Mouse (Mus musculus): Measurements from ENCODE around the gene Prex1. TPM values are rescaled to one million over a fixed set of nuclear protein-coding genes. Genes with fewer than 3 reads are reported as not detected.

Prex1 gene
- polyA plus RNA-seq, 1 experiment, result 20.1 TPM

- no peak overlapping the region for H3K4me3 ChIP-seq (ENCODE audit: low read depth, low read length)
- H3K4me1 ChIP-seq (ENCODE audit: control insufficient read depth, insufficient read depth, insufficient read length, low read length), result 0 out of 2 replicates have a peak, but pooled peaks cover 2% of the 10 kb centered on the region
- 79% methylated on average over 23 of the region's 23 CpGs for WGBS
- no peak for TF ChIP-seq CTCF (IDR thresholded peaks at IDR 0.05; ENCODE audit: extremely low read depth, insufficient read length, insufficient replicate concordance, low read depth, low read length)
- TF ChIP-seq POLR2A (IDR thresholded peaks at IDR 0.05; ENCODE audit: low read depth, low read length), result no peak
- no peaks in the 10 kb centered on the region for H3K36me3 ChIP-seq (ENCODE audit: control insufficient read depth, insufficient read depth, low read length)
- H3K27ac ChIP-seq (ENCODE audit: insufficient read depth, low read depth, low read length), result no peak overlapping the region; the same call in 1 of the 2 replicates
- H3K27me3 ChIP-seq (ENCODE audit: control insufficient read depth, insufficient read depth, low read length), result no peaks in the 10 kb centered on the region
Observed at GRCm38 (mm10) chr2:166701248-166702112, 12.2 kb downstream of the Prex1 start.

DNA sequence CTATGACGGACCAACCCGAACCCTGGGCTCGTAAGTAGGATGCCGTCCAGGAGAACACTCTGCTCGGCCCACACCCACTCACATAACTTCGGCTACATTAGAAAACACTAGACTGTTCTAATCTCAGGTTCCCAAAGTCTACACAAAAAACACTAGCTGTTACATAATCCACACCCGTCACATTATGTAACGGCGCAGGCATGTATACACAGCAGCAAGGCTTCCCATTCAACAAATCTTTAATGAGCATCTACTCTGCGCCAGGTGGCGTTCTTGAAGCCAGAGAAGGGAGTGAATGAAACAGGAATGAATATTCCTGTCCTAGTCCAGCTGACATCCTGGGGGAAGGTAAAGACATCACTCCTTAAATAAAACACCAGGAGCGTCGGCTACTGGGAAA, 12.9 kb downstream of the Prex1 start:
- WGBS, result 67% methylated on average over 13 of the region's 13 CpGs
- H3K27me3 ChIP-seq (ENCODE audit: control insufficient read depth, insufficient read depth, low read length), result no peaks in the 10 kb centered on the region
- no peaks in the 10 kb centered on the region for H3K36me3 ChIP-seq (ENCODE audit: control insufficient read depth, insufficient read depth, low read length)
- H3K4me3 ChIP-seq (ENCODE audit: low read depth, low read length), result no peak overlapping the region
- H3K27ac ChIP-seq (ENCODE audit: insufficient read depth, low read depth, low read length), result no peak overlapping the region
- 0 out of 2 replicates have a peak, but pooled peaks cover 2% of the 10 kb centered on the region for H3K4me1 ChIP-seq (ENCODE audit: control insufficient read depth, insufficient read depth, insufficient read length, low read length)
- no peak for TF ChIP-seq CTCF (IDR thresholded peaks at IDR 0.05; ENCODE audit: extremely low read depth, insufficient read length, insufficient replicate concordance, low read depth, low read length)
- TF ChIP-seq POLR2A (IDR thresholded peaks at IDR 0.05; ENCODE audit: low read depth, low read length), result no peak

GRCm38 (mm10) chr2:166700116-166700515, 13.5 kb downstream of the Prex1 start:
- Histone ChIP-seq H3K36me3 (ENCODE audit: control insufficient read depth, insufficient read depth, low read length) (no peaks in the 10 kb centered on the region), H3K27me3 (ENCODE audit: control insufficient read depth, insufficient read depth, low read length) (no peaks in the 10 kb centered on the region), H3K27ac (ENCODE audit: insufficient read depth, low read depth, low read length) (no peak overlapping the region), H3K4me1 (ENCODE audit: control insufficient read depth, insufficient read depth, insufficient read length, low read length) (0 out of 2 replicates have a peak, but pooled peaks cover 2% of the 10 kb centered on the region), H3K4me3 (ENCODE audit: low read depth, low read length) (no peak overlapping the region)
- TF ChIP-seq POLR2A (IDR thresholded peaks at IDR 0.05; ENCODE audit: low read depth, low read length), result no peak
- TF ChIP-seq CTCF (IDR thresholded peaks at IDR 0.05; ENCODE audit: extremely low read depth, insufficient read length, insufficient replicate concordance, low read depth, low read length), result no peak
- 38% methylated on average over 8 of the region's 8 CpGs for WGBS

DNA sequence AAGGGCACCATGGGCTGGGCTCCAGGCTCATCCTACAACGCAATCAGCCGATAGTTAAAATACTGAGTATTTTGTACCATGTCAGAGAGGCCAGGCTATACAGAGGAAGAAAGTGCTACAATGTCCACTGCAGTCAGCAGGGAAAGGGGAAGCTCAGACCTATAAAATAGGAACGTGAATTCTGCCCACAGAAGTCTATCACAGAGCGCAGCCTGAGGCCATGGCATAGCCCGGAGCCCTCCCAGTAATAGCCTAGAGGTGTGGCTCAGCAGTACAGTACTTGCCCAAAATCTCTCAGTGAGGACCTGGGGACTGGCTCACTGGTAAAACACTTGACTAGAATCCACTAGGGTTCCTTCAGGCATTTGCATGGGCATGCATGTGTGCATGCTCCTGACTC, 14.1 kb downstream of the Prex1 start:
- Histone ChIP-seq H3K4me1 (ENCODE audit: control insufficient read depth, insufficient read depth, insufficient read length, low read length) (0 out of 2 replicates have a peak, but pooled peaks cover 2% of the 10 kb centered on the region), H3K27me3 (ENCODE audit: control insufficient read depth, insufficient read depth, low read length) (no peaks in the 10 kb centered on the region), H3K27ac (ENCODE audit: insufficient read depth, low read depth, low read length) (no peak overlapping the region), H3K36me3 (ENCODE audit: control insufficient read depth, insufficient read depth, low read length) (no peaks in the 10 kb centered on the region), H3K4me3 (ENCODE audit: low read depth, low read length) (no peak overlapping the region)
- TF ChIP-seq POLR2A (IDR thresholded peaks at IDR 0.05; ENCODE audit: low read depth, low read length) (no peak), CTCF (IDR thresholded peaks at IDR 0.05; ENCODE audit: extremely low read depth, insufficient read length, insufficient replicate concordance, low read depth, low read length) (no peak)
- 86% methylated on average over 5 of the region's 5 CpGs for WGBS

- WGBS, result 90% methylated on average over 2 of the region's 2 CpGs
- Histone ChIP-seq H3K36me3 (ENCODE audit: control insufficient read depth, insufficient read depth, low read length) (no peaks in the 10 kb centered on the region), H3K4me1 (ENCODE audit: control insufficient read depth, insufficient read depth, insufficient read length, low read length) (0 out of 2 replicates have a peak, but pooled peaks cover 2% of the 10 kb centered on the region), H3K4me3 (ENCODE audit: low read depth, low read length) (no peak overlapping the region), H3K27me3 (ENCODE audit: control insufficient read depth, insufficient read depth, low read length) (no peaks in the 10 kb centered on the region), H3K27ac (ENCODE audit: insufficient read depth, low read depth, low read length) (no peak overlapping the region)
- no peak for TF ChIP-seq CTCF (IDR thresholded peaks at IDR 0.05; ENCODE audit: extremely low read depth, insufficient read length, insufficient replicate concordance, low read depth, low read length)
- TF ChIP-seq POLR2A (IDR thresholded peaks at IDR 0.05; ENCODE audit: low read depth, low read length), result no peak
Observed at GRCm38 (mm10) chr2:166694616-166695015, 19.0 kb downstream of the Prex1 start.

GRCm38 (mm10) chr2:166693394-166693793, 20.2 kb downstream of the Prex1 start:
- H3K4me1 ChIP-seq (ENCODE audit: control insufficient read depth, insufficient read depth, insufficient read length, low read length), result 0 out of 2 replicates have a peak, but pooled peaks cover 2% of the 10 kb centered on the region
- H3K4me3 ChIP-seq (ENCODE audit: low read depth, low read length), result no peak overlapping the region
- WGBS, result 69% methylated on average over 4 of the region's 4 CpGs
- H3K36me3 ChIP-seq (ENCODE audit: control insufficient read depth, insufficient read depth, low read length), result no peaks in the 10 kb centered on the region
- H3K27ac ChIP-seq (ENCODE audit: insufficient read depth, low read depth, low read length), result no peak overlapping the region
- TF ChIP-seq POLR2A (IDR thresholded peaks at IDR 0.05; ENCODE audit: low read depth, low read length), result no peak
- H3K27me3 ChIP-seq (ENCODE audit: control insufficient read depth, insufficient read depth, low read length), result no peaks in the 10 kb centered on the region

All from small intestine, adult 2 months (tissue).